Mouse (Mus musculus) MEL (cell line): ENCODE results near the gene Bcorl1. TPM values are rescaled to one million over a fixed set of nuclear protein-coding genes. Genes with fewer than 3 reads are reported as not detected.

Experiments used
- DNase-seq: peaks from one replicate; pipeline ENCODE4 v3.0.0; 2011; ENCODE audit warnings: low read depth, low spot score
- H3K27ac ChIP-seq: 2 replicates; pipeline ENCODE4 v1.5.1; 2012; ENCODE audit warnings: low read depth, mild to moderate bottlenecking, control low read depth, low read length, moderate library complexity; ENCODE audit not compliant: control insufficient read depth
- H3K27me3 ChIP-seq, 2 experiments: fragments of 150-350 bp in 1 of 2; sonication (generic) in 1 of 2; 2 replicates each; pipeline ENCODE4 v1.6.1; 2012; ENCODE audit warnings: low read length in 2 of 2, mild to moderate bottlenecking in 2 of 2, improper control_type of control experiment in 1 of 2, moderate library complexity in 1 of 2; ENCODE audit not compliant: insufficient read depth in 2 of 2, control insufficient read depth in 1 of 2
- H3K36me3 ChIP-seq, 2 experiments: 2 replicates each; pipeline ENCODE4 v1.6.1; 2012 to 2014; ENCODE audit warnings: low read length in 2 of 2, improper control_type of control experiment in 1 of 2, inconsistent platforms in 1 of 2, mild to moderate bottlenecking in 1 of 2; ENCODE audit not compliant: insufficient read depth in 2 of 2, control insufficient read depth in 1 of 2
- H3K4me1 ChIP-seq, 2 experiments: fragments of 150-350 bp in 1 of 2; sonication (generic) in 1 of 2; 2 replicates each; pipeline ENCODE4 v1.6.1; 2012; ENCODE audit warnings: low read length in 2 of 2, improper control_type of control experiment in 1 of 2, mild to moderate bottlenecking in 1 of 2; ENCODE audit not compliant: insufficient read depth in 2 of 2, control insufficient read depth in 1 of 2
- H3K4me3 ChIP-seq, 2 experiments: fragments of 150-350 bp in 1 of 2; sonication (generic) in 1 of 2; 2 replicates each; pipeline ENCODE4 v1.5.1; 2012; ENCODE audit warnings: low read depth in 2 of 2, low read length in 2 of 2, mild to moderate bottlenecking in 2 of 2, moderate library complexity in 2 of 2, control low read depth in 1 of 2, improper control_type of control experiment in 1 of 2; ENCODE audit not compliant: control insufficient read depth in 1 of 2, insufficient read depth in 1 of 2
- H3K79me2 ChIP-seq: 2 replicates; pipeline ENCODE4 v1.6.1; 2012; ENCODE audit warnings: mild to moderate bottlenecking, low read length, moderate library complexity; ENCODE audit not compliant: control insufficient read depth, poor library complexity, insufficient read depth
- H3K9ac ChIP-seq: 2 replicates; pipeline ENCODE4 v1.6.1; 2012; ENCODE audit warnings: low read depth, mild to moderate bottlenecking, control low read depth, low read length, moderate library complexity; ENCODE audit not compliant: control insufficient read depth, poor library complexity, severe bottlenecking
- H3K9me3 ChIP-seq: fragments of 150-350 bp; sonication (generic); replicated peaks from 2 replicates; pipeline ENCODE4 v1.6.1; 2012; ENCODE audit warnings: mild to moderate bottlenecking, low read length, improper control_type of control experiment, moderate library complexity; ENCODE audit not compliant: insufficient read depth
- BHLHE40 ChIP-seq: IDR thresholded peaks from 2 replicates; pipeline ENCODE4 v1.6.1; 2012; ENCODE audit warnings: low read depth, mild to moderate bottlenecking, inconsistent platforms, low read length, improper control_type of control experiment, borderline replicate concordance
- CHD1 ChIP-seq: IDR thresholded peaks from 2 replicates; pipeline ENCODE4 v1.6.1; 2012; ENCODE audit warnings: low read depth, mild to moderate bottlenecking, inconsistent platforms, low read length, improper control_type of control experiment
- CTCF ChIP-seq, 3 experiments: IDR thresholded peaks in 2 of 3; conservative IDR thresholded peaks in 1 of 3; 2 replicates each; pipeline ENCODE4 v1.5.1; 2011 to 2012; ENCODE audit warnings: low read length in 3 of 3, low read depth in 2 of 3, mild to moderate bottlenecking in 2 of 3, improper control_type of control experiment in 1 of 3, inconsistent platforms in 1 of 3, mixed read lengths in 1 of 3, moderate library complexity in 1 of 3; ENCODE audit not compliant: control insufficient read depth in 1 of 3, insufficient read depth in 1 of 3, poor library complexity in 1 of 3, severe bottlenecking in 1 of 3
- E2F4 ChIP-seq: IDR thresholded peaks from 2 replicates; pipeline ENCODE4 v1.6.1; 2011; ENCODE audit warnings: low read depth, low read length, improper control_type of control experiment, borderline replicate concordance
- ELF1 ChIP-seq: IDR thresholded peaks from 2 replicates; pipeline ENCODE4 v1.6.1; 2014; ENCODE audit warnings: low read depth, mild to moderate bottlenecking, inconsistent platforms, low read length, improper control_type of control experiment, moderate library complexity
- EP300 ChIP-seq, 2 experiments: IDR thresholded peaks; 2 replicates each; pipeline ENCODE4 v1.6.1; 2011; ENCODE audit warnings: improper control_type of control experiment in 2 of 2, low read length in 2 of 2, low read depth in 1 of 2, mild to moderate bottlenecking in 1 of 2
- ETS1 ChIP-seq: IDR thresholded peaks from 2 replicates; pipeline ENCODE4 v1.6.1; 2012; ENCODE audit warnings: low read depth, mild to moderate bottlenecking, inconsistent platforms, low read length, improper control_type of control experiment, moderate library complexity
- GABPA ChIP-seq: IDR thresholded peaks from 2 replicates; pipeline ENCODE4 v1.6.1; 2012; ENCODE audit warnings: low read depth, mild to moderate bottlenecking, inconsistent platforms, low read length, improper control_type of control experiment, moderate library complexity
- GATA1 ChIP-seq: IDR thresholded peaks from 2 replicates; pipeline ENCODE4 v1.6.1; 2011; ENCODE audit warnings: low read depth, low read length, improper control_type of control experiment
- HCFC1 ChIP-seq: IDR thresholded peaks from 2 replicates; pipeline ENCODE4 v1.6.1; 2012; ENCODE audit warnings: low read depth, mild to moderate bottlenecking, inconsistent platforms, low read length, improper control_type of control experiment, moderate library complexity
- KAT2A ChIP-seq: conservative IDR thresholded peaks from 2 replicates; pipeline ENCODE4 v1.6.1; 2012; ENCODE audit warnings: low read depth, low read length, improper control_type of control experiment, inconsistent platforms
- MAFK ChIP-seq: IDR thresholded peaks from 2 replicates; pipeline ENCODE4 v1.6.1; 2011; ENCODE audit warnings: low read depth, mild to moderate bottlenecking, low read length, improper control_type of control experiment, borderline replicate concordance
- MAX ChIP-seq: IDR thresholded peaks from 2 replicates; pipeline ENCODE4 v1.6.1; 2011; ENCODE audit warnings: low read length, improper control_type of control experiment
- MXI1 ChIP-seq: IDR thresholded peaks from 2 replicates; pipeline ENCODE4 v1.6.1; 2011; ENCODE audit warnings: mild to moderate bottlenecking, low read depth, low read length, improper control_type of control experiment
- POLR2A ChIP-seq, 2 experiments: IDR thresholded peaks; 2 replicates each; pipeline ENCODE4 v1.6.1; 2011 to 2012; ENCODE audit warnings: low read length in 2 of 2, mild to moderate bottlenecking in 2 of 2, control low read depth in 1 of 2, improper control_type of control experiment in 1 of 2, low read depth in 1 of 2, moderate library complexity in 1 of 2; ENCODE audit not compliant: control insufficient read depth in 1 of 2, insufficient read depth in 1 of 2, poor library complexity in 1 of 2
- POLR2AphosphoS2 ChIP-seq: IDR thresholded peaks from 2 replicates; pipeline ENCODE4 v1.6.1; 2011; ENCODE audit warnings: low read length, improper control_type of control experiment
- POLR2AphosphoS5 ChIP-seq: IDR thresholded peaks from 2 replicates; pipeline ENCODE4 v1.6.1; 2012; ENCODE audit warnings: low read depth, borderline replicate concordance, mild to moderate bottlenecking, inconsistent platforms, low read length, moderate library complexity, mixed read lengths
- RAD21 ChIP-seq: IDR thresholded peaks from 2 replicates; pipeline ENCODE4 v1.6.1; 2011; ENCODE audit warnings: mild to moderate bottlenecking, low read depth, low read length, improper control_type of control experiment
- RCOR1 ChIP-seq: IDR thresholded peaks from 2 replicates; pipeline ENCODE4 v1.6.1; 2012; ENCODE audit warnings: low read depth, mild to moderate bottlenecking, inconsistent platforms, low read length, improper control_type of control experiment
- TAL1 ChIP-seq: IDR thresholded peaks from 2 replicates; pipeline ENCODE4 v1.6.1; 2012; ENCODE audit warnings: mild to moderate bottlenecking, inconsistent platforms, low read length, moderate library complexity, mixed read lengths
- UBTF ChIP-seq: IDR thresholded peaks from 2 replicates; pipeline ENCODE4 v1.6.1; 2012; ENCODE audit warnings: low read depth, mild to moderate bottlenecking, inconsistent platforms, low read length, improper control_type of control experiment, moderate library complexity, borderline replicate concordance; ENCODE audit not compliant: insufficient read depth
- USF1 ChIP-seq: IDR thresholded peaks from 2 replicates; pipeline ENCODE4 v1.6.1; 2014; ENCODE audit warnings: low read depth, mild to moderate bottlenecking, inconsistent platforms, low read length, improper control_type of control experiment, moderate library complexity
- USF2 ChIP-seq, 2 experiments: IDR thresholded peaks; 2 replicates each; pipeline ENCODE4 v1.6.1; 2011 to 2012; ENCODE audit warnings: improper control_type of control experiment in 2 of 2, low read length in 2 of 2, borderline replicate concordance in 1 of 2, inconsistent platforms in 1 of 2, low read depth in 1 of 2, mild to moderate bottlenecking in 1 of 2; ENCODE audit not compliant: insufficient read depth in 1 of 2
- ZNF384 ChIP-seq: IDR thresholded peaks from 2 replicates; pipeline ENCODE4 v1.6.1; 2012; ENCODE audit warnings: low read depth, mild to moderate bottlenecking, inconsistent platforms, low read length, improper control_type of control experiment
- polyA plus RNA-seq, 2 experiments: library from polyadenylated mRNA; stranded (reverse) in 1 of 2; unstranded in 1 of 2; fragments of >175 nt in 1 of 2; fragments of >200 nt in 1 of 2; gene quantifications; 2 replicates each; pipeline versions ENCODE4 v1.2.1 to v1.2.4; 2012; ENCODE audit warnings: low replicate concordance in 2 of 2, low read depth in 1 of 2; ENCODE audit not compliant: insufficient read length in 2 of 2, insufficient read depth in 1 of 2, missing spikeins in 1 of 2
- total RNA-seq: library from RNA; depleted of rRNA; stranded (reverse); fragments of 300-350 nt; gene quantifications from 2 replicates; pipeline ENCODE4 v1.2.3, GENCODE M21; 2012

The Bcorl1 gene
- total and polyA plus RNA-seq, 3 experiments: 3.0 to 12.9 TPM; not detected in 1

DNA sequence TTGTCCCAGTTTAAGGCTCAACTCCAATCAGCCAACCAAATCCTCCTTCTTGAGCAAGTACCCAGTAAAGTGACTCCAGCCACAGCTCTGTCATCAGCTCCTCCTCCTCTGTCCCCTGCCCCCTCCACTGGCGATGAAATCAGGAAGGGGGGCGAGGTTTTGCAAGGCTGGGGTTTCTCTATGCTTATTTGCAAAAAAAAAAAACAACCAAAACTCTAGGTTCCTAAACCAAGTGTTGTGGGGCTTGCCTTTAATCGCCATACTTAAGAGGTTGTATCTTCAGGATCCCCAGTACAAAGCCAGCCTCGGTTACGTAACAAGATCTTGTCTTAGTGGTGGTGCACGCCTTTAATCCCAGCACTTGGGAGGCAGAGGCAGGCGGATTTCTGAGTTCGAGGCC is 87.5 kb downstream of the Bcorl1 start:
- no peak overlapping the region for H3K4me3 ChIP-seq
- H3K9me3 ChIP-seq: no peaks in the 10 kb centered on the region
- peaks cover 0 to 15% of the 10 kb centered on the region in 2 experiments; a peak in 2 of 4 replicates for H3K36me3 ChIP-seq
- H3K79me2 ChIP-seq: peaks cover 4% of the 10 kb centered on the region; the same call in 1 of the 2 replicates
- no peak overlapping the region for H3K27ac ChIP-seq
- H3K27me3 ChIP-seq: no peaks in the 10 kb centered on the region
- H3K9ac ChIP-seq: no peak overlapping the region
- TF ChIP-seq ZNF384 (no peak), RAD21 (no peak), KAT2A (no peak), HCFC1 (no peak), GABPA (no peak), CTCF (IDR thresholded peaks at IDR 0.05 in 2 of 3, conservative IDR thresholded peaks at IDR 0.05 in 1 of 3; ENCODE audit: control insufficient read depth in 1 of 3, insufficient read depth in 1 of 3, low read depth in 2 of 3, low read length in 3 of 3, poor library complexity in 1 of 3, severe bottlenecking in 1 of 3) (no peak), USF1 (no peak), MAFK (no peak), BHLHE40 (no peak), E2F4 (no peak), USF2 (IDR thresholded peaks at IDR 0.05; ENCODE audit: borderline replicate concordance in 1 of 2, insufficient read depth in 1 of 2, low read depth in 1 of 2, low read length in 2 of 2) (no peak)
- H3K4me1 ChIP-seq: peaks cover 5 to 32% of the 10 kb centered on the region in 2 experiments
- DNase-seq: no peak

GRCm38 (mm10) chrX:48429100-48429499 is 87.9 kb downstream of the Bcorl1 start:
- H3K9ac ChIP-seq: no peak overlapping the region
- H3K27me3 ChIP-seq: no peaks in the 10 kb centered on the region
- H3K79me2 ChIP-seq: peaks cover 6% of the 10 kb centered on the region; the same call in 1 of the 2 replicates
- no peak for TF ChIP-seq ELF1
- TF ChIP-seq TAL1: no peak
- no peak for TF ChIP-seq RCOR1
- peak; percentile 91 for TF ChIP-seq ZNF384
- TF ChIP-seq HCFC1: no peak
- H3K27ac ChIP-seq: no peak overlapping the region
- H3K36me3 ChIP-seq: peaks cover 0 to 20% of the 10 kb centered on the region in 2 experiments; a peak in 2 of 4 replicates
- H3K4me1 ChIP-seq: peaks cover 8 to 32% of the 10 kb centered on the region in 2 experiments
- no peak overlapping the region for H3K4me3 ChIP-seq
- peak; percentile 18 for DNase-seq
- H3K9me3 ChIP-seq: no peaks in the 10 kb centered on the region

DNA sequence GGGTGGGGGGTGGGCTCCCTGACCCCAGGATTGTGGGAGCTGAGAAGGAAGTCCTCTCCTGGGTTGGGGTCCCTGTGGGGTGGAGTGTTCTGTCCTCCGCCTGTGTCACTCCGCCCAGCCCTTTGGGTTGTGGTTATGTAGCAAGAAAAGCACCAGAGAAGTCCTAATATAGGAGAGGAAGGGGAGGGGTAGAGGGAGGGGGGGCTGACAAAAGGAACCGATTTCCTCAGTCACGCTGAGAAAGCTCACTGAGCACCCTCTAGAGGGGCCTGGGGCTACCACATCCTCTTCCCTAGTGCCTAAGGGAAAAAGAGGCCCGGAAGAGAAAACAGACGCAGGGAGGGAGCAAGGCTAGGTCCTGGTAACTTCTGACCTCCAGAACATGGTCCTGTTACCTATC is 88.4 kb downstream of the Bcorl1 start:
- Histone ChIP-seq H3K36me3 (peaks cover 0 to 18% of the 10 kb centered on the region in 2 experiments; a peak in 2 of 4 replicates), H3K79me2 (peaks cover 6% of the 10 kb centered on the region; the same call in 1 of the 2 replicates), H3K27me3 (no peaks in the 10 kb centered on the region), H3K9me3 (no peaks in the 10 kb centered on the region), H3K27ac (no peak overlapping the region), H3K9ac (no peak overlapping the region), H3K4me1 (peaks cover 8 to 32% of the 10 kb centered on the region in 2 experiments), H3K4me3 (no peak overlapping the region)
- no peak for DNase-seq
- TF ChIP-seq ZNF384: no peak
- no peak for TF ChIP-seq CTCF (IDR thresholded peaks at IDR 0.05 in 2 of 3, conservative IDR thresholded peaks at IDR 0.05 in 1 of 3; ENCODE audit: control insufficient read depth in 1 of 3, insufficient read depth in 1 of 3, low read depth in 2 of 3, low read length in 3 of 3, poor library complexity in 1 of 3, severe bottlenecking in 1 of 3)
- no peak for TF ChIP-seq POLR2AphosphoS2
- TF ChIP-seq UBTF: no peak
- TF ChIP-seq MXI1: no peak
- TF ChIP-seq GATA1: no peak
- no peak for TF ChIP-seq RCOR1
- no peak for TF ChIP-seq E2F4
- TF ChIP-seq POLR2A (IDR thresholded peaks at IDR 0.05; ENCODE audit: control insufficient read depth in 1 of 2, insufficient read depth in 1 of 2, low read depth in 1 of 2, low read length in 2 of 2, poor library complexity in 1 of 2): no peak
- no peak for TF ChIP-seq CHD1
- TF ChIP-seq MAFK: no peak
- TF ChIP-seq TAL1: no peak
- no peak for TF ChIP-seq ETS1
- no peak for TF ChIP-seq MAX
- TF ChIP-seq POLR2AphosphoS5: no peak
- TF ChIP-seq GABPA: no peak
- no peak for TF ChIP-seq EP300 (IDR thresholded peaks at IDR 0.05; ENCODE audit: low read depth in 1 of 2, low read length in 2 of 2)
